Mouse (Mus musculus) ES-E14 (cell line): ENCODE results near the gene Ntn1.

Experiments
- CHD2 ChIP-seq: IDR thresholded peaks from 2 replicates; pipeline ENCODE4 v1.6.1; 2014; ENCODE audit warnings: mild to moderate bottlenecking, low read depth, low read length, inconsistent platforms
- HCFC1 ChIP-seq: IDR thresholded peaks from 2 replicates; pipeline ENCODE4 v1.6.1; 2012; ENCODE audit warnings: low read length, inconsistent platforms, borderline replicate concordance; ENCODE audit not compliant: insufficient read depth
- MAFK ChIP-seq: IDR thresholded peaks from 2 replicates; pipeline ENCODE4 v1.6.1; 2014; ENCODE audit warnings: mild to moderate bottlenecking, low read depth, low read length, inconsistent platforms; ENCODE audit not compliant: insufficient read depth
- ZC3H11A ChIP-seq: IDR thresholded peaks from 2 replicates; pipeline ENCODE4 v1.6.1; 2012; ENCODE audit warnings: low read depth, mild to moderate bottlenecking, inconsistent platforms, low read length, borderline replicate concordance
- ZNF384 ChIP-seq: IDR thresholded peaks from 2 replicates; pipeline ENCODE4 v1.6.1; 2012; ENCODE audit warnings: low read depth, low read length, inconsistent platforms

GRCm38 (mm10) chr11:68168427-68168826 is 232.2 kb downstream of the Ntn1 start:
- TF ChIP-seq CHD2, result no peak
- TF ChIP-seq ZNF384, result no peak
- TF ChIP-seq MAFK, result no peak
- TF ChIP-seq HCFC1, result no peak
- no peak for TF ChIP-seq ZC3H11A
